Mouse (Mus musculus): ENCODE measurements around the gene Fam89a.
A peak's percentile ranks its signal among the peaks of the same experiment; 100 is the strongest.

Gene Fam89a

GRCm38 (mm10) chr8:124751709-124752173, at the start of gene Fam89a:
Fam89a (minus strand) TSS chr8:124751832.
- DNase-seq (ENCODE audit: low read depth) = no peak

- DNase-seq (ENCODE audit: low read depth) = no peak
Measured at GRCm38 (mm10) chr8:124800542-124800941, 48.9 kb upstream of the Fam89a start.

GRCm38 (mm10) chr8:124795781-124796488, 44.3 kb upstream of the Fam89a start:
- no peak for DNase-seq (ENCODE audit: low read depth)

- DNase-seq (ENCODE audit: low read depth) = no peak
Measured at GRCm38 (mm10) chr8:124794486-124794780, 42.8 kb upstream of the Fam89a start.

- no peak for DNase-seq (ENCODE audit: low read depth)
Measured at GRCm38 (mm10) chr8:124793661-124794485, 42.2 kb upstream of the Fam89a start.

- no peak for DNase-seq (ENCODE audit: low read depth)
Measured at GRCm38 (mm10) chr8:124793172-124793651, 41.6 kb upstream of the Fam89a start.

GRCm38 (mm10) chr8:124792708-124793107, 41.1 kb upstream of the Fam89a start, which contains the start of gene Trim67:
Trim67 (plus strand) TSS chr8:124793092.
- DNase-seq (ENCODE audit: low read depth) = no peak

- no peak for DNase-seq (ENCODE audit: low read depth)
Measured at GRCm38 (mm10) chr8:124792186-124792585, 40.6 kb upstream of the Fam89a start.

GRCm38 (mm10) chr8:124791751-124792150, 40.1 kb upstream of the Fam89a start:
- no peak for DNase-seq (ENCODE audit: low read depth)

GRCm38 (mm10) chr8:124790676-124791075, 39.0 kb upstream of the Fam89a start:
- peak; percentile 72 for DNase-seq (ENCODE audit: low read depth)

- DNase-seq (ENCODE audit: low read depth) = no peak
Measured at GRCm38 (mm10) chr8:124784613-124785012, 33.0 kb upstream of the Fam89a start.

- no peak for DNase-seq (ENCODE audit: low read depth)
Measured at GRCm38 (mm10) chr8:124783228-124783627, 31.6 kb upstream of the Fam89a start.

- no peak for DNase-seq (ENCODE audit: low read depth)
Measured at GRCm38 (mm10) chr8:124782431-124782830, 30.8 kb upstream of the Fam89a start.

GRCm38 (mm10) chr8:124780236-124780635, 28.6 kb upstream of the Fam89a start:
- DNase-seq (ENCODE audit: low read depth) = peak; percentile 38

- DNase-seq (ENCODE audit: low read depth) = peak; percentile 80
Measured at GRCm38 (mm10) chr8:124775695-124776094, 24.1 kb upstream of the Fam89a start.

GRCm38 (mm10) chr8:124772389-124772788, 20.8 kb upstream of the Fam89a start:
- no peak for DNase-seq (ENCODE audit: low read depth)

- DNase-seq (ENCODE audit: low read depth) = no peak
Measured at GRCm38 (mm10) chr8:124763061-124763460, 11.4 kb upstream of the Fam89a start.

- peak; percentile 44 for DNase-seq (ENCODE audit: low read depth)
Measured at GRCm38 (mm10) chr8:124758544-124758943, 6.9 kb upstream of the Fam89a start.

- DNase-seq (ENCODE audit: low read depth) = no peak
Measured at GRCm38 (mm10) chr8:124756601-124757000, 5.0 kb upstream of the Fam89a start.

GRCm38 (mm10) chr8:124756153-124756552, 4.5 kb upstream of the Fam89a start:
- no peak for DNase-seq (ENCODE audit: low read depth)

- no peak for DNase-seq (ENCODE audit: low read depth)
Measured at GRCm38 (mm10) chr8:124755481-124755880, 3.8 kb upstream of the Fam89a start.

GRCm38 (mm10) chr8:124754792-124755190, 3.2 kb upstream of the Fam89a start:
- DNase-seq (ENCODE audit: low read depth) = no peak

All from 416B (cell line).